Mouse (Mus musculus): ENCODE results near the gene Sh2d5.

DNA sequence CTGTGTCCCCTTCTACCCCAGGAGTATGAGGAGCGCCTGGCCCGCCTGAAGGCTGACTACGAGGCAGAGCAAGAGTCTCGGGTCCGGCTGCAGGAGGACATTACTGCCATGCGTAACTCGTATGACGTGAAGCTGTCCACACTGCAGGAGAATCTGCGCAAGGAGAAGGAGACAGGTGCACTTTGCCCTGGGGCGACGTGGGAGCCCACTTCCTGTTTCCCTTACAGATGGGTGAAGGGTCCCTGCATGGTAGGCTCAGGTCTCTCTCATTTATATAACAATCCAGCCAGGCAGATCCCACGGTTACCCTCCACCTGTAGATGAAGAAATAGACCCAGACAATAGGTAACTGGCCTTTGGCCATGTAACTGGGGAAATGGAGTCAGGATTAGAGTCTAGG, 36.2 kb downstream of the Sh2d5 start:
- TF ChIP-seq POLR2A (IDR thresholded peaks at IDR 0.05; ENCODE audit: insufficient read depth, low read length) (no peak), CTCF (IDR thresholded peaks at IDR 0.05; ENCODE audit: low read depth, low read length) (no peak), EP300 (IDR thresholded peaks at IDR 0.05; ENCODE audit: insufficient read depth, low read depth, low read length) (no peak)

All from ES-Bruce4 (cell line).